Mouse (Mus musculus) lung, embryonic 16.5 days (tissue): ENCODE data around the gene Zfp69. TPM values are rescaled to one million over a fixed set of nuclear protein-coding genes. Genes with fewer than 3 reads are reported as not detected.

Source experiments
- ATAC-seq: fragments of 200-750 bp; cut with Nextera tagmentation; 2 replicates; pipeline ENCODE4 v1.8.0; 2017; ENCODE audit warnings: low read depth, mild to moderate bottlenecking, moderate library complexity
- H3K27ac ChIP-seq: fragments of 300-500 bp; sonication (generic); 2 replicates; pipeline ENCODE4 v1.5.1; 2014; ENCODE audit warnings: mild to moderate bottlenecking, control low read depth, low read length
- H3K27me3 ChIP-seq: fragments of 300-500 bp; sonication (generic); 2 replicates; pipeline ENCODE4 v1.6.1; 2014; ENCODE audit warnings: low read depth, low read length, mixed read lengths; ENCODE audit not compliant: control insufficient read depth, insufficient read depth
- H3K36me3 ChIP-seq: fragments of 300-500 bp; sonication (generic); 2 replicates; pipeline ENCODE4 v1.6.1; 2014; ENCODE audit warnings: low read length; ENCODE audit not compliant: control insufficient read depth, insufficient read depth
- H3K4me1 ChIP-seq: fragments of 300-500 bp; sonication (generic); replicated peaks from 2 replicates; pipeline ENCODE4 v1.6.1; 2014; ENCODE audit warnings: low read length, mixed read lengths; ENCODE audit not compliant: control insufficient read depth, insufficient read depth
- H3K4me2 ChIP-seq: fragments of 300-500 bp; sonication (generic); 2 replicates; pipeline ENCODE4 v1.6.1; 2014; ENCODE audit warnings: low read depth, low read length, control low read depth
- H3K4me3 ChIP-seq: fragments of 300-500 bp; sonication (generic); 2 replicates; pipeline ENCODE4 v1.5.1; 2014; ENCODE audit warnings: mild to moderate bottlenecking, low read length, control low read depth
- H3K9ac ChIP-seq: fragments of 300-500 bp; sonication (generic); 2 replicates; pipeline ENCODE4 v1.6.1; 2014; ENCODE audit warnings: low read length, control low read depth
- H3K9me3 ChIP-seq: fragments of 300-500 bp; sonication (generic); 2 replicates; pipeline ENCODE4 v1.6.1; 2016; ENCODE audit warnings: low read length; ENCODE audit not compliant: control insufficient read depth
- WGBS: fragments of 180-500 bp; shearing (Covaris S2); extraction: QIAGEN DNeasy Blood & Tissue Kit; methylation state at CpG from one replicate; pipeline ENCODE4 v1.1.7; 2014; 5-methylcytosine and 5-hydroxymethylcytosine counted together
- polyA plus RNA-seq: library from polyadenylated mRNA; unstranded; fragments of >200 nt; fragmentation: Nextera tagmentation; extraction: Ambion mirVana; gene quantifications from 2 replicates; pipeline ENCODE4 v1.2.1, GENCODE M21; 2015

Zfp69 gene
- polyA plus RNA-seq, 1 experiment from 2014 or later: 6.8 TPM

DNA sequence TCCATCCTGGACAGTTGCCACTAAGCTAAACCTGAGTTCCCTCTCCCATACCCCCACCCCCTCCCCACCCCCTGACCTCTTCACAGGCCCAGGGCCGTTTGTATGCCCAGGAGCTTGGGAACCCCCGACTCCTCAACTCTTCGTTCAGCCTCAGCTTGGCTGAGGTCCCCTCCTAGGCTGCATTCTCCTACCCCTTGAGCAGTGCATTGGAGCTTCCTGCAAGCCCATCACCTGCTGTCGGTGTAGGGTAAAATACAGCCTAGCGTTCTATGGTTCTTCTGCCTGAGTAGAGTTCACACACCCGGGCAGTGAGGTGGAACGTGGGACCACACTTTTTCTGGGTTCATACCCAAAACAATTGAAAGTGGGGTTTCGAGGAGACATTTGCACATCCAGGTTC is 38.1 kb downstream of the Zfp69 start:
- H3K27ac ChIP-seq: no peak overlapping the region
- WGBS: 52% methylated on average over 8 of the region's 8 CpGs
- no peaks in the 10 kb centered on the region for H3K4me1 ChIP-seq
- H3K4me2 ChIP-seq: no peak overlapping the region
- no peaks in the 10 kb centered on the region for H3K36me3 ChIP-seq
- no peaks in the 10 kb centered on the region for H3K9me3 ChIP-seq
- no peak overlapping the region for H3K4me3 ChIP-seq
- no peak overlapping the region for H3K9ac ChIP-seq
- no peak for ATAC-seq
- H3K27me3 ChIP-seq: no peaks in the 10 kb centered on the region

DNA sequence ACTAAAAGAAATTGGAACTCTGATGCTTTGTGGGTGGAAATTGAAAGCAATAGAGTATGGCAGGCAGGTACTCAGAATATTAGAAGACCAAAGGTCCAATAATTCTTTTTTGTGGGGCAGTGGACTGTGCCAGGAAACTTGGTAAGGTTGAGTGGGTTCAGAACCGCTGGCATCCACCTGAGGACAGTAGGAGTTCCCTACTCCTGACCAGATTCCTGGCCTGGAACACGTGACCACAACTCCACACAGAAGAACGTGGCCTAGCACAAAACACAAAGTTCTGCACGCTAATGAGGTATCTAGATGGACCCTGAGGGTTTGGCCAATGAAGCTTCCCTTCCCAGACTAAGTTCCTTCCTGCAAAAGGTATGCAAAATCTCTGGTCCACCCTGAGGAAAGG is 38.6 kb downstream of the Zfp69 start:
- WGBS: 38% methylated on average over 4 of the region's 4 CpGs
- H3K27ac ChIP-seq: no peak overlapping the region
- H3K4me2 ChIP-seq: no peak overlapping the region
- H3K9ac ChIP-seq: no peak overlapping the region
- H3K9me3 ChIP-seq: no peaks in the 10 kb centered on the region
- no peaks in the 10 kb centered on the region for H3K27me3 ChIP-seq
- H3K36me3 ChIP-seq: no peaks in the 10 kb centered on the region
- no peak overlapping the region for H3K4me3 ChIP-seq
- no peak for ATAC-seq
- H3K4me1 ChIP-seq: no peaks in the 10 kb centered on the region

DNA sequence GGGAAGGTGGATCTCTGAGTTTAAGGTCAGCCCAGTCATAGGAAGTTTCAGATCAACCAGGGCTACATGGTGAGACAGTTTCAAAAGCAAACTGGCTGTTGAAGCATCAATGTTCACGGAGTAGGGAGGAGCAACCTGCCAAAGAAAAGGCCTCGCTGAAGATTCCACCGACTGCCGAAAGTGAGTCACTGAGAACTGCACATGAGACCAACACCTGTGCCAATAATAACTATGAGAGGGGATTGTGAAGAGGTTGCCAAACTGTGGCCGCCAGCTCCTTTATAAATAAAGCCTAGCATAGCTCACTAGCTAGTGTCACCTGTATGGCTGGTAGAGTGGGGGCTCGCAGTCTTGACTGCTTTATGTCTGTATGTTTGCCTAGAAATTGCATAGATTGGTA is 40.4 kb downstream of the Zfp69 start:
- Histone ChIP-seq H3K4me3 (no peak overlapping the region), H3K9ac (no peak overlapping the region), H3K9me3 (no peaks in the 10 kb centered on the region), H3K27ac (no peak overlapping the region), H3K27me3 (no peaks in the 10 kb centered on the region), H3K4me1 (no peaks in the 10 kb centered on the region), H3K36me3 (no peaks in the 10 kb centered on the region), H3K4me2 (no peak overlapping the region)
- WGBS: 71% methylated on average over 6 of the region's 6 CpGs
- no peak for ATAC-seq

DNA sequence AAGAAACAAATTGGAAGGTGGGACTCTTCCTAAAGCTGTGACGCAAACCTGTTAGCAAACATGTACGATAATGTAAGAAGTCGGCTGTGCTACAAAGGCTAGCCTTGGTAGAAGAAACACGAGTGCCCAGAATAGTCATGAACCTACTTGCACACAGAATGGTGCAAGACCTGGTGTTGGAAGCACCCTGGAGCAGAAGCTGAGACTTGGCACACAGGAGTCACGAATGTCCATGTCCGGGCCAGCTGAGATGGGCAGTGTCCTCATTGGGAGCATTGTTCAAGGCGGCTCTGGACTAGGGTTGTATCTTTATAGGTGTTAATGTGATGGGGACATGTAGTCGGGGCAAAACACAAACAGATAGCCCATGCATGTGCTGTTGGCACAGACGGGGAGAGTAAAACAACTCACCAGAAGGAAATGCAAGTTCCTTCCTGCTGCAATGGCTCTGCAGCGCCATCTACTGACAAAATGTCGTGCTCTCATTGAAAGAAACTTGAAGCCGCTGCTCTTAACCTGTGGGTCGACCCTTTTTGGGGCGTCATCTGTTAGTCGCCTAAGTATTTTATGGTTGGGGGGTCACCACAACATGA is 41.8 kb downstream of the Zfp69 start:
- Histone ChIP-seq H3K4me3 (no peak overlapping the region), H3K9me3 (no peaks in the 10 kb centered on the region), H3K36me3 (no peaks in the 10 kb centered on the region), H3K4me1 (no peaks in the 10 kb centered on the region), H3K9ac (no peak overlapping the region), H3K27ac (no peak overlapping the region), H3K27me3 (no peaks in the 10 kb centered on the region), H3K4me2 (0 out of 2 replicates have a peak overlapping the region, but pooled peaks have one; percentile 12)
- ATAC-seq: no peak
- 27% methylated on average over 15 of the region's 15 CpGs for WGBS

DNA sequence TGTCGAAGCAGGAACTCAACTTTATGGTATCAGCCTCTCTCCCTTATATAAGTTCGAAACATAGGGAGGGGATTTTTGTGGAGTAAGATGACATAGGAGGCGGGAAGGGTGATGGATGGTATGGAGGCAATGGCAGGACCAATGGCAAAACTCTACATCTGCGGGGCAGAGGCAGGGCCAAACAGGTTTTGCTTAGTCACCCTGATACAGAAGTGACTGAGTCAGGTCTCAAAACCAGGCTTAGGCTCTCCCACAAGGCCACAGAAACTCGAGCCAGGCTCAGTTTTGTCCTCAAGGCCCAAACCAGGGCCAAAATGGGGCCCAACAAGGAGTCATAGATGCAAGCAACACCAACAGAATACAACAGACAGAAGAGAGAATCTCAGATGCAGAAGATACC is 45.9 kb downstream of the Zfp69 start:
- Histone ChIP-seq H3K9ac (no peak overlapping the region), H3K4me2 (no peak overlapping the region), H3K4me1 (no peaks in the 10 kb centered on the region), H3K4me3 (no peak overlapping the region), H3K27ac (no peak overlapping the region), H3K27me3 (no peaks in the 10 kb centered on the region), H3K36me3 (no peaks in the 10 kb centered on the region), H3K9me3 (no peaks in the 10 kb centered on the region)
- WGBS: 75% methylated on average over 5 of the region's 5 CpGs
- no peak for ATAC-seq

DNA sequence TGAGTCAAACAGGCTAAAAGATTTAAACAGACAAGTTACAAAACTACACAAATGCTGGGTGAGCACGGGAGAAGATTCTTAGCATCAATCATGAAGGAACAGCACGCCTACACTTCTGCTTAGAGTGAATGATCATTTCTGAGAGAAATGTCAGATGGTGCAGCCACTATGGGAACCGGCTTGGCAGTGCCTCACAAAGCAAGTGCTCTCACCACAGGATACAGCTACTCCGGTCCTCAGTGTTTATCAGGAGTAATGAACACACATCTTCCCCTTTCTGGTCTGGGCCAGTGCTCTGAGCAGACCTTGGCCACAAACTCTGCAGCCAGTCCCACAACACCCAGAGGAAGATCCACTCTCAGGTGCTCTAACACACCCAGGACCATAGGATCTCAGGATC is 47.0 kb downstream of the Zfp69 start:
- no peak for ATAC-seq
- H3K36me3 ChIP-seq: no peaks in the 10 kb centered on the region
- 30% methylated on average over 4 of the region's 4 CpGs for WGBS
- H3K27ac ChIP-seq: no peak overlapping the region
- H3K4me1 ChIP-seq: no peaks in the 10 kb centered on the region
- H3K9ac ChIP-seq: no peak overlapping the region
- H3K4me3 ChIP-seq: no peak overlapping the region
- H3K27me3 ChIP-seq: no peaks in the 10 kb centered on the region
- no peaks in the 10 kb centered on the region for H3K9me3 ChIP-seq
- H3K4me2 ChIP-seq: no peak overlapping the region

DNA sequence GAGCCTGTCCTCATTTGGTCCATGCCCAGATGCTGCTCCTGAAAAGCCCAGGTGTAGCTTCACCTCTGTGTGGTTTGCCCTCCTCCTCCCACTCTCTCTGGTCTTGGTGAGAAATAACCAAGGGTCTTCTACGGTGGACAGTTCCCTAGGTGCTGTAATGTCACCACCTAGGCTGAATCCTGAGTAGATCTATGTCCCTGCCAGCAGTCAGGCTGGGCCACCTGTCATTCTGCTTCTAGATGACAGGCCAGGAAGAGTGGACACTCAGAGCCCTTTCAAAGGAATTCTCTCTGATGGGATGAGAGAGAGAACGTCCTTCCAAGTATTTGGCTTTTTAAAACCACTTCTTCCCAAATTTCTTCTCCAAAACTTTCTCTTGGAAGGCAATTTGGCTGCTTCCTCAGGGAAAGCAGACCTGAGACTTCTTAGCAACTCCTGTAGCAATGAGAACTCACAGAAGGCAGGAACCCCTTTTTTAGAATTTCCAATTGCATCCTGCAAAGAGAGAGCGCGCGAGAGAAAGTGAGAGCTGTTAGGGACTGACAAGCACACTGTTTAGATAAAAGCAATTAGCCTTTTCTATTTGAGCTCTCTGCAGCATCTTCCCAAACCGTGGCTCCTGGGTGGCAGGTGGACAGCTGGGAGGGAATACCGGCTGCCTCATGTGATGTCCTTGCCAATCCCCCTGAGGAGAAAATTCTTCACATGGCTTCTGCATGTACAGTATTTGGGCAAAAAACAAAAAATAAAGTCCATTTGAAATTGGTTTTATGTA is 55.5 kb downstream of the Zfp69 start:
- Histone ChIP-seq H3K9me3 (no peaks in the 10 kb centered on the region; the same call in 1 of the 2 replicates), H3K9ac (no peak overlapping the region), H3K4me2 (no peak overlapping the region), H3K36me3 (no peaks in the 10 kb centered on the region), H3K27me3 (no peaks in the 10 kb centered on the region), H3K4me1 (no peaks in the 10 kb centered on the region), H3K27ac (no peak overlapping the region), H3K4me3 (no peak overlapping the region)
- WGBS: 65% methylated on average over 7 of the region's 7 CpGs
- ATAC-seq: no peak

DNA sequence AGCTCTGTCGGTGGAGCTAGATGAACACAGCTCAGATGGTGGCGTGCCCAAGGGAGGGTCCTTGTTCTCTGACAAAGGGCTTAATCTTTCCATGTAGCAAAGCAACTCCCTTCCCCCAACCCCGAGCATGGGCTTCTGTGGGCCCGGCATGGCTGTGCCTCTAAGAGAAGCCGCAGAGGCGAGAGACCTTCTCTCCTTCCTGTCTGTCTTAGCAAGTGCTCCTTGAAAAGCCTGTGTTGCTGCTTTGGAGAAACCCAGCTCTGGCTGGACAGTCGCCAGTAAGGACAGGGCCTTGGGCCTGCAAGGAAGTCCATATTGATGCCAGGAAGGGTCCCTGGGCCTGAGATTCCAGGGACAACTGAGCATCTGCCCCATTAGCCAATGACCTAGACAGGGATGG is 56.3 kb downstream of the Zfp69 start:
- Histone ChIP-seq H3K9ac (no peak overlapping the region), H3K36me3 (no peaks in the 10 kb centered on the region), H3K4me1 (no peaks in the 10 kb centered on the region), H3K4me3 (no peak overlapping the region), H3K27ac (no peak overlapping the region), H3K27me3 (no peaks in the 10 kb centered on the region), H3K9me3 (no peaks in the 10 kb centered on the region; the same call in 1 of the 2 replicates), H3K4me2 (no peak overlapping the region)
- ATAC-seq: no peak
- 58% methylated on average over 7 of the region's 7 CpGs for WGBS

DNA sequence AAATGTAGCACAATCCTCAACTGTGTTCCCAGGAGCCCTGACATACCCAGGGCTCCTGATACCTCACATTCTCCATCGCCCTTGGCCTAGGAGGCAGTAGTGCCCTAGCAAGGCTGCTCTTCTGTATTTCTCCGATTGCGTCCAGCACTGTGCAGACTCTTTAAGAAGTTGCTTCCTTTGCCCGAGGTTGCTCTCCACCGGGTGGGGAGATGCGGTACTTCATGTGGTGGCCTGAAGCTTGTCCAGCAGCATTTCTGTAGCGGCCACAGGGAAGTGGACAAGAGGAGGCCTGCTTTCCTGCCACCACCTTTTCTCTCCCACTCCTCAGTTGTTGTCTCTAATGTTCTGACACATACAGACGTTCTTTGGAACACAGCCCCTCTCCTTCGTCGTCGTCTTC is 56.9 kb downstream of the Zfp69 start:
- Histone ChIP-seq H3K9ac (no peak overlapping the region), H3K4me1 (no peaks in the 10 kb centered on the region), H3K27ac (no peak overlapping the region), H3K4me2 (no peak overlapping the region), H3K27me3 (no peaks in the 10 kb centered on the region), H3K36me3 (no peaks in the 10 kb centered on the region), H3K4me3 (no peak overlapping the region), H3K9me3 (no peaks in the 10 kb centered on the region; the same call in 1 of the 2 replicates)
- 53% methylated on average over 11 of the region's 11 CpGs for WGBS
- ATAC-seq: no peak
